Mouse (Mus musculus) T-helper 17 cell (primary cell): ENCODE results near the gene Tmcc2.

ENCODE experiments used
- in situ Hi-C, 2 experiments: fragments of 300-600 bp; cut with MboI, MseI; formaldehyde crosslinking; loops; 1 replicate in 1 of 2; 2 replicates in 1 of 2; pipeline ENCODE4 v1.15.1; 2025; ENCODE audit warnings: high pct_unique_total_duplicates in 2 of 2

Tmcc2 gene

DNA sequence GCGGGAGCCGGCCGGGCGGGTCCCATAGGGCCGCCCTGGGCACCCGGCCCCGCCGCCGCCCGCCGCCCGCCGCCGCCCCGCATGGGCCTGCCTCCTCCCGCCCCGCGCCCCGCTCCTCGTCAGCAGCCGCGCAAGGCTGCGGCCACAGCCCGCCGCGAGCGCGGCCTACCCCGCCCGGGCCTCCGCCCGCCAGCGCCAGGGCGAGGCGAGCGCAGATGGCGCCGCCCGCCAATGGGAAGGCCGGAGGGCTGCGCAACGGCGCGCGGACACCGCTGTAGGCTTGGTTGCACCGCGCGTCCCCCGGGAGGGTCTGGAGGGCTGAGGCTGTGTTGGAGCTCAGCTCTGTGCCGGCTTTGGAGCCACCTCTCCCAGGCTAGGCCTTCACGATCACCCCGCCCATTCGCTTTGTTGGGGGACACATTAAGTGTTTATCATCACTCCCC is 520 bp upstream of the Tmcc2 start:
- in situ Hi-C loops: no loop called here

DNA sequence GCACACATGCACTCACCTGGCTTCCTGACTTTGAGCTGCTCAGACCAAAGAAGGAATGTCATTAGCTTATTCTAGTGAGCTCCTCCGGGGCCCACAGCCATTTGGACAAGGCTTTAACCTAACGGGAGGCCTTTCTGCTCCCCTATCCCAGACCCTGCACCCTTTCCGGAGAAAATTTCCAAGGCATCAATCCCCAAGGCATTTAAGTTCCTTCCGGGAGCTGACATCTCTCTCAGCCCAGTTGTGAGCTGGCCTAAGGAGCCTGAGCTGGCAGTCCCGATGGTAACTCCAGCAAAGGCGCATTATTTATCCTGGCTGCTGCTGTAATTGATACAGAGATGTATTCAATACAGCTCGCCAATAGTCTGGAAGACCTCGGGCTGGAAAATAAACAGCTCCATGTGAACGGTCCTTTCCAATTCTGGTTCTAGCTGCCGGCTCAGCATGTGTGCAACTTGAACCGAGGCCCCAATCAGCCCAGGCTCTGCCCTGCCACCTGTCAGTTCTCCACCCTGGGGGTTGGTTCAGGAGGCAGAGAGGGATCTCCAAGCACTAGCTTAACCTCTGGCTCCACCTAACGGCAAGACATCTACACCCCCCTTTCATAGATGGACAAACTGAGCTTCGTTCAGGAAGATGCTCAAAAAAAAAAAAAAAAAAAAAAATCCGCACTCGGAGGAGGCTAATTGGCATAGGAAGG is 1.0 kb downstream of the Tmcc2 start:
- in situ Hi-C loops: no loop called here

GRCm38 (mm10) chr1:132388813-132389803 is 2.0 kb downstream of the Tmcc2 start:
- in situ Hi-C loops: no loop called here

DNA sequence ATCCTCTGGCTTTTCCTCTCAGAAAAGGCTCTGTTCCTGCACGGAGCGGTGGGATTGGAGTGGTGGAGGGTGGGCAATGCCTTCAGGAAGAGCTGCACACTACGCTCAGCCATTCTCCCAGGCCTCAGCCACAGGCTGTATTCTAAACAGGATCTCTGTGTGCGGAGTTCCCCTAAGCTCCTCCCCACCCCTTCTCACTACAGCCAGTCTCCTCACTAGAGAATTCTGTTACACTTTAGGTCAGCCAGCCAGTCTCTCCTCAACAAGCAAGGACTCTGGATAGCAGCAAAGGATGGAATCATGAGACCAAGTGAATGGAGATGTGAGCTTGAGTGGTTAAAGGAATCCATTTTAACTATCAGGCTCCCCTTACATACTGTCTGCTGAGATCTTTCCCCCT is 3.1 kb downstream of the Tmcc2 start:
- in situ Hi-C loops: no loop called here

GRCm38 (mm10) chr1:132386266-132386665 is 4.8 kb downstream of the Tmcc2 start:
- in situ Hi-C loops: no loop called here

DNA sequence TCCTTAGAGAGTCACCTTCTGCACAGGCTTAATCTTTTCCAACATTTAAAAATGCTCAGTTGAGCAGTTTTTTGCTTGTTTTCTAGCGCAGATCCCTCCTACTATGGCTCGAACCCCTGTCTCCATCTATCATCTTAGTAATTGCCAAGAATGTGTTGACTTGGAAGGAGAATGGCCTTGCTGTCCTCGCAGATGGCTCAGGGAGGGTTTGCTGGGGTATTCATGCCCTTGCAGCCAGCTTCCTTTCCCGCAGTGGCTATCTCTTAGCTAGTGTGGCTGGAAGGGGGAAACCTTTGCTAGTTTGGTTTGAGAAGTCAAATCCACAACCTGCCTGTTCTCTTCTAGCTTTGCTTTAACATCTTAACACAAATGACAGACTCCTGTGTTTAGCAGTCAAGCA is 5.4 kb downstream of the Tmcc2 start:
- in situ Hi-C loops: no loop called here

- in situ Hi-C loops: no loop called here
These were observed 5.8 kb downstream of the Tmcc2 start for GRCm38 (mm10) chr1:132385266-132385665.

GRCm38 (mm10) chr1:132384001-132384554 is 7.0 kb downstream of the Tmcc2 start:
- in situ Hi-C loops: no loop called here

DNA sequence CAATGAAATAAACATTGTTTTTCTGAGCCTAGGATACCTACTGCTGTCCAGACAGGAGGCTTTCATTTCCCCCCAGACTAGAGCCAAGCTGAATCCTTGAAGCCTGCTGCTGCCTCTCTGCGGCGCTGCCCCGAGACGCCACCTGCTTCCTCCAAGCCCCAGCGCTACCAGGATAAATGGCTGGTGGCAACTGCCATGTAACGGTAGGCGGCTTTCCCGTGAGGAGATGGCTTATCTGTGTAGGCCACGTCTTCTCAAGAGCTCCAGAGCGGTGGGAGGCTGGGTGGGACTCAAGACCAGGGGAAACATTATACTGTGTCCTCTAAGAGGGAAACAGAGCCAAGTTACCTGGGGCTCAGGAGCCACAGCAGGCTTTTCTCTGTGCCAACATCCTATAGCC is 9.2 kb downstream of the Tmcc2 start:
- in situ Hi-C loops: no loop called here

- in situ Hi-C loops: no loop called here
These were observed 10.5 kb downstream of the Tmcc2 start for GRCm38 (mm10) chr1:132380550-132381100.

GRCm38 (mm10) chr1:132377811-132378210 is 13.3 kb downstream of the Tmcc2 start:
- in situ Hi-C loops: no loop called here

GRCm38 (mm10) chr1:132377055-132377365 is 14.1 kb downstream of the Tmcc2 start:
- in situ Hi-C loops: no loop called here

- in situ Hi-C loops: no loop called here
These were observed 14.6 kb downstream of the Tmcc2 start for GRCm38 (mm10) chr1:132376211-132377054.

DNA sequence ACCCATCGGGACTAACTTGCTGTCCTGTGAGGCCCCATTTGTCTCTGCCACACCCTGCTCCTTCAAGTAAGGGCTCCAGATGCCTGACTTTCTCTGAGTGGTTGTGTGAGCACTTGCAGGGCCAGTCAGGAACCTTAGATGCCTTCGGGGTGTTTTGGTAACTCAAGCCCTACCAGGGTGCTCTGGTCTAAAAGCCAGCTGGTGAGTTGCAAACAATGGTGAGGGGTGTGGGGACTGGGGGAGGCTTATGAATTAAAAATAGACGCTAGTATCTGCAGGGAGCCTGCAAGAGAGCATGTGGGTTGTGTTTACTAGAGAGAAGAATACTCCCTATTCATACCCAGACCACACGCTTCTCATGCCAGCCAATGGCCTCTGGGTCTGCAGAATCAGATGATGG is 15.8 kb downstream of the Tmcc2 start:
- in situ Hi-C loops: no loop called here

DNA sequence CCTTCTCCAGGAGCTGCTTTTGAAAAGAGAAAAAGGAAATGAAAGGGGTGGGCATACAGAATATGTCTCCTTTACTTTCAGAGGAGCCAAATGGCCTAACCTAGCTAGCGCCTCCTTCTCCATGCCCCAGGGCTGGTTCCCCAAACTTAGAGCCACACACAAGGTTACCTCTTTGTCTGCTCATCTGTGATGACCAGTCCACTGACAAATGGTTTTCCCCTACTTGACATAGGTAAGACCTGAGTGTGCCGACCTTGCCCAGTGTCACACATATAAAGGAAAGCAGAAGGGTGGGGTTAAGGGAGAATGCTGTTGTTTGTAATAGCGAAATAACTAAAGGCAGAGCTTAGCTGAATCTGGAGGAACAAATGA is 16.2 kb downstream of the Tmcc2 start:
- in situ Hi-C loops: no loop called here

DNA sequence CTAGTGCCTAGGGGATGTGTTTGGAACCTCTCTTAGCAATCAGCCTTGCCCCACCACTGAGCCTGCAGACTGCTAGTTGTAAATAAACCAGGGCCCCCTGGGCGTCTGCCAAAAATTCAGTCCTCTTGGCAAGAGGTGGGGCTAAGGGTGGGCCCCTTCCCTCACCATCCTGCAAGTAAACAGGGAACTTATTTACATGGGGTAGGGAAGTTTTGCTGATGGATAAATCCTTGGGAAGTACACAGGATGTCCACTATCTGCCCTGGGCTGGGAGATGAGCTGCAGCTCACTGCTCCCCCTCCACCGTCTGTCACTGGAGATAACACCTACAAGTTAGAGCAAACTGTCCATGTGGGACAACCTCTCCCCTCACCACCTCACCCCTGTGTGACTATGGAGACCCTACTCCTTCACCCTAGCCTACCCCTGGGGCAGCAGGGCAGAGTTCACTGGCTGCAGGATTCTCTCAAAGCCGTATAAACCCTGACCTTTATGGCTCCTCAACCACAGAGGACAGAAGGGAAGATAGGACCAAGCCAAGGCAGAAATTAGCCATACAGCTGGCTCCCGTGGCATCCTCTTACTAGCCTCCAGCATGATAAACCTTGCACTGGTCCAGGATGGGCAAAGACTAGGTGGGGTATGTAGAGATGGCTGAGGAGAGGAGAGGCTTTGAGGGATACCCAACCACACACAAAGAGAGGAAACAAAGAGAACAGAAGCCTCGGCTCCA is 16.8 kb downstream of the Tmcc2 start:
- in situ Hi-C loops: no loop called here

GRCm38 (mm10) chr1:132372896-132373534 is 18.1 kb downstream of the Tmcc2 start:
- in situ Hi-C loops: no loop called here

- in situ Hi-C loops: no loop called here
These were observed 18.7 kb downstream of the Tmcc2 start for GRCm38 (mm10) chr1:132372354-132372753.

DNA sequence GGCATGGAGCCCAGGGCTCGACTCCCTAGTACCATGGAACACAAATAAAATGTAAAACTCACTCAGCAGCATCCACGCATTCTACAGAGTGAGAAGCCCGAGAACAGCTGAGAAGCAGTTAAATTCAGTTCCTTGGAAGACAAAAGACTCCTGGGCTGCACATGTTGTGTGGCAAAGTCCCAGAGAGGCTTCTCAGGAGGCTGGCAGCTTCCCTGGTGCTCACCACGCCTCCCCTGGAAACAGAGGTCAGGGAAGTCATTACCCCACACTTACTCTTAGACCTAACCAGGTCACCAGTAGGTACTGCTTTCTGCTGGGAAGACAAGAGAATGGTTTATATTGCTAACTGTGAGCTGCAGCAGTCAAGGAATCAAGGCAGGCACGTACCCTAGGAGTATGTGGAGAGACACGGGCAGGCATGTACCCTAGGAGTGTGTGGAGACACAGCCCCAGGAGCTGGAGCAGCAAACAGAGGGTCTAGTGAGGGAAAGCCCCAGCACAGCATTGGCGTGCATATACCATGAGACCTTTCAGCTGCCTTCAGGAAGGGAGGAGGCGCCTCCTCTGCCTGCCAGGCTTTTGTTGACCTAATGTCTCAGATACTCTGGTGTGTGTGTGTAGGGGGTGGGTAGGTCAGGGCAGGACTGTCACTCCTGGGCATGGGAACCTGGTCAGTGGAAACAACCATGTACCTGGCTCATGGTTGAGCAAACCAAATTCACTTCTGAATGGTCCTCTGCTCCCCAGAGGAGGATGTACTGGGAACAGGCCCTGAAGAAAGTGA is 19.6 kb downstream of the Tmcc2 start:
- in situ Hi-C loops: no loop called here
